Mouse (Mus musculus): Measurements from ENCODE around the gene Cdh18.

Cdh18 gene

GRCm38 (mm10) chr15:23470527-23471475 lies 922.0 kb downstream of the Cdh18 start:
- DNase-seq, result no peak

DNA sequence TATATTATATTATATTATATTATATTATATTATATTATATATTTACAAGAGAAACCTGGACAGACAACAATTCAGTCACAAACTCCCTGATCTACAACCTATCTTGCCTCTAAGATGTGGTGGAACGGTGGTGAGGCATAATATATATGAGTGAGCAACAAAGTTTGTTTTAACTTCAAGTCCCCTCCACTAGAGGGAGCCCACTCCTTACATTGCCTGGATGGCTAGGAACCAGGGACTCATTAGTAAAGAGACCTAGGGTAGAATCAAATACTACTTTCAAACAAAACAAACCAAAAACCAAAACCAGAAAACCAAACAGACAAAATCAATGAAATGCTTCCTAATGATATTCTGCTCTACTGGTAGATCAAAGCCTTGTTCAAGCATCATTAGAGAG lies 937.5 kb downstream of the Cdh18 start:
- no peak for DNase-seq

- no peak for DNase-seq
Measured at GRCm38 (mm10) chr15:23506480-23506879, 957.7 kb downstream of the Cdh18 start.

DNA sequence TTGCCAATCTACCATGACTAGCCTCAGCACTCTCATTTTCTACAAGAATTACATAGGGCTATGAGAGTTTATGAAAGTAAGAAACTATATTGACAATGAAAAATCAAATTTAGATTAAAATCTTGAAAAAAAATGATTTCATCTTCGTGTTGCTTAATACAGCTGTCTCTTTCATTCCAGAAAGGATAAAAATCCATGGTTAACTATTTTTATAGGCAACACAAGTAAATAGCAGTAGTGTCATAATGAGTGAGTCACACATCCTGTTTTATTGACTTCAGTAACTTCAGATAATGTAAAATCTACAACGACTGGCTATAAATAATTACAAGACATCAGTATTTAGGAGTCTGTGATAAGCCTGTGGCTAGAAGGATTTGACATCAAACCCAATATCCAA lies 960.9 kb downstream of the Cdh18 start:
- no peak for DNase-seq

- DNase-seq, result no peak
Measured at GRCm38 (mm10) chr15:23515786-23516185, 967.0 kb downstream of the Cdh18 start.

DNA sequence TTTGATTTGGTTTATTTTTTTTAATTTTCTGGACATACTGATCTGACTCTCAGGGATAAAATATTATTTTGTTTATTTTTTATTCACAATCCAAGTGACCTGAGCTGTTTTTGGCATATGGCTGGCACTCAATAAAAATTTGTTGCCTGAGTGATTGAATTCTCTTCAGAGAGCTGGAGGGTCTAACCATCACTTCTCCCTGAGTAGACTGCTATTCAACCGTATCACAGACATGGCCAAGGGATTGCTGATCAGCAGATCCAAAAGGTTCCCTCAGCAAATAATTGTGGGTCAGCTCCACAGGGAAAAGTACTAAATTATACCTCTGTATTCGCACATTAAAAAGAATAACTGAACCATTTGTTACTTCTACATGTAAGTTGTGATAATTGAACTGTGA lies 969.3 kb downstream of the Cdh18 start:
- no peak for DNase-seq
